Mouse (Mus musculus): ENCODE measurements at regions not wholly inside any gene's neighbourhood (a gene's known extent, or its start where the extent isn't known, plus 50 kb on each side); places are given as distances from the start of the nearest gene placed in this dataset.

DNA sequence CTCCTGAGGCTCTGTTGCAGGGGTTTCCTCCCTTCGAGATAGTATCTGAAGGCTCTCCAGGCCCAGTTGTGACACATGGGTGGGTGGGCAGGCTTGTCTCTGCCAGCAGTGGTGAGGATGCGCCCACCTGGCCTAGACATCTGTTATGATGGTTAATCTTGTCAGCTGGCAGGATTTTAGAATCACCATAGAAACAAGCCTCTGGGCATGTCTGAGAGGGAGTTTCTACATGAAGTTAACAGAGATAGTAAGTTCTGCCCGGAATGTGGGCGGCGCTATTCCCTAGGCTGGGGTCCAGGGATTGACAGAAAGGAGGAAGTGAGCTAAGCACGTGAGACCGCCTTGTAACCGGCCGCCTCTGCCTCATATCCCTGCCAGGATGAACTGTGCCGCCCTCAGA, 177.2 kb upstream of the Igsf21 start:
- 92% methylated on average over 10 of the region's 10 CpGs for WGBS
- H3K4me3 ChIP-seq = no peak overlapping the region
- H3K27me3 ChIP-seq = no peaks in the 10 kb centered on the region

DNA sequence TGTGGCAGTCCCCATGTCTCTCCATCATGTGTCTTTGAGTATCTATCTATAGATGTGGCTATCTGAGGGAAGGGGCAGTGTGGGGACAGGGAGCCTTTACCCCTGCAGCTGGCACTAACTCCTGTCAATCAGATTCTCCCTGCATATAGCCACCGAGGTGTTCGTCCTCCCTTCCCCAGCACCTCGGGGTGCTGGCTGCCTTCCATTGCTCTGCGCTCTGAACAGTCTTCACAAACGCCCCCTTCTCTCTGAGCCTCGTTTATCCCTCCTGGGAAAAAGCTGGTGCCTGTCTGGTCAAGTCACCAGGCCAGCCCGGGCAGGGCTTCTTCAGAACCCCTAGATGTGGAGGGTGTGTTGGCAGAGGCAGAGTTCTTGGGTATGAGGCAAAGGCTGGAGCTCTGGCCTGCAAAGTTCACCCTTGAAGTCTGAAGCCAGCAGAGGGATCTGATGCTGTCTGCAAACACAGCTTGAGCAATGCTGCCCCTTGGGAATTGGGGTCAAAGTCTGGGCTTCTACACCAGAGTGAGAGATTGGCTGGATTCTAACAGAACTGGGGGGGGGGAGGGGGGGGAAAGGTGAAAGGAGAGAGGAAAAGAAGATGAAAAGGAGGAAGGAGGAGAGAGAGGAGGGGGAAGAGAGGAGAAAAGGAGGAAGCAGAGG, 175.5 kb upstream of the Igsf21 start:
- Histone ChIP-seq H3K27me3 (no peaks in the 10 kb centered on the region), H3K27ac (no peak overlapping the region), H3K4me2 (no peak overlapping the region), H3K36me3 (no peaks in the 10 kb centered on the region), H3K4me1 (no peaks in the 10 kb centered on the region), H3K9me3 (no peaks in the 10 kb centered on the region), H3K4me3 (no peak overlapping the region), H3K9ac (no peak overlapping the region)
- WGBS = 73% methylated on average over 7 of the region's 7 CpGs
- no peak for ATAC-seq (ENCODE audit: insufficient number of reproducible peaks, insufficient read depth, low FRiP score, low TSS enrichment, low read depth)

More for the DNA sequence above, 177.2 kb upstream of the Igsf21 start:
- no peak overlapping the region for H3K4me2 ChIP-seq
- no peak overlapping the region for H3K27ac ChIP-seq
- no peaks in the 10 kb centered on the region for H3K36me3 ChIP-seq
- H3K9me3 ChIP-seq = no peaks in the 10 kb centered on the region
- no peaks in the 10 kb centered on the region for H3K4me1 ChIP-seq
- no peak for ATAC-seq (ENCODE audit: insufficient number of reproducible peaks, insufficient read depth, low FRiP score, low TSS enrichment, low read depth)
- H3K9ac ChIP-seq = no peak overlapping the region

DNA sequence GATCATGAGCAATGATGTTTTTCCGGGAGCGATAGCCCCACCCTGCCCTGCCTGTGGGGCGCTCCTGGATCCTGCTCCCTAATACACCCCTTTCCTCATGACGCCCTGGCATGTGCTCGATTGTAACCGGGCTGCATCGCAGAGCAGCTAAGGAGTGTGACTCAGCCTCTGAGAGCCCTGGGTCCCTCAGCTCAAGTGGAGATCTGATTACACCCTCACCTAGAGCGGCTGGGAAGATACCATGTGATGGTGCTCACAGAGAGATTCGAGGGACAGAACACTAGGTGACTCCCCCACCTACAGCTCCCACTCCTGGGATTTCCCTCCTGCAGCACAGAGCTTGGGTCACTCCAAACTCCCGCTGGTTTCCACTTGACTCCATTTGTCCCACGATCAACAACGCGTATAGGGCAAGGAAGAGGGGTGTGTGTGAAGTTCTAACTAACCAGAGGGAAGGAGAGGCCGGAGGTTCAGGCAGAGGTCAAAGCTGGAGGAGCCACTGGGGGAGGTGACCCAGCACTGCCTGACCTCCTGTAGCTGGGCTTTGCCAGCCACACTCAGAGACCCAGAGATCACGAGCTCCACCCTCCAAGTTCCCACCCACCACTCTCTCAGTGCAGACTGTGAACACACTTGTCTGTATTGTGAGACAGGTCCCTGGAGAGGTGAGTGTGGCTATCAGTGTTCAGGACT, 173.3 kb upstream of the Igsf21 start:
- H3K36me3 ChIP-seq = no peaks in the 10 kb centered on the region
- H3K9ac ChIP-seq = no peak overlapping the region
- H3K4me3 ChIP-seq = no peak overlapping the region
- ATAC-seq (ENCODE audit: insufficient number of reproducible peaks, insufficient read depth, low FRiP score, low TSS enrichment, low read depth) = 0 out of 2 replicates have a peak, but pooled peaks have one; percentile 12
- H3K9me3 ChIP-seq = no peaks in the 10 kb centered on the region
- H3K27ac ChIP-seq = no peak overlapping the region
- WGBS = 63% methylated on average over 15 of the region's 15 CpGs
- no peak overlapping the region for H3K4me2 ChIP-seq
- no peaks in the 10 kb centered on the region for H3K4me1 ChIP-seq
- H3K27me3 ChIP-seq = no peaks in the 10 kb centered on the region

DNA sequence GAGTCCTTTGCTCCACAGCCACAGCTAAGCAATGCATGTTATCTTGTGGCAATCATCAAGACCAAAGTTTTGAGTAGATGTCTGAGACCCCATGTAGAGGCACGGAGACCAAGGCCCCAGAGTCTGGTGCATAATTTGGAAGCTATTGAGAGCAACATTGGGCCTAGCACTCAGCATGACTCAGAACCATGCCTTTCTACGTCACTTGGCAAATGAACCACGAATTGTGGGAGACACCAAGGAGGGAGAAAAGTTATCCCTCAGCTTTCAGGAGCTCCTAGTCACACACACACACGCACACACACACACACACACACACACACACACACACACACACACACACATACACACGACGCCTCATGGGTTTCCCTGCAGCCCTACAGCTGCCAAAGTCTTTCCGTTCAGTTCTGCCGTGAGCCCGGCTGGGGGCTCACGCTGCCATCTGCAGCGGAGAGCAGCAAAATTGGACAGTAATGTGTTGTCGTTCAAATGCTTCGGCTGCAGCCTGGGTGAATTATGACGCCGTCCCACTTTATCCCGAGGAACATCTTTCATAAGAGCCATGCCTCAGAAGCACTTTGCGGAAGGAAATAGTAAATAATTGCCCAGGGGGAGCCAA, 165.8 kb upstream of the Igsf21 start:
- no peaks in the 10 kb centered on the region for H3K27me3 ChIP-seq
- WGBS = 78% methylated on average over 17 of the region's 17 CpGs
- no peak overlapping the region for H3K27ac ChIP-seq
- H3K4me1 ChIP-seq = no peaks in the 10 kb centered on the region
- H3K36me3 ChIP-seq = no peaks in the 10 kb centered on the region
- H3K9ac ChIP-seq = no peak overlapping the region
- no peak overlapping the region for H3K4me2 ChIP-seq
- no peaks in the 10 kb centered on the region for H3K9me3 ChIP-seq
- no peak overlapping the region for H3K4me3 ChIP-seq
- no peak for ATAC-seq (ENCODE audit: insufficient number of reproducible peaks, insufficient read depth, low FRiP score, low TSS enrichment, low read depth)

DNA sequence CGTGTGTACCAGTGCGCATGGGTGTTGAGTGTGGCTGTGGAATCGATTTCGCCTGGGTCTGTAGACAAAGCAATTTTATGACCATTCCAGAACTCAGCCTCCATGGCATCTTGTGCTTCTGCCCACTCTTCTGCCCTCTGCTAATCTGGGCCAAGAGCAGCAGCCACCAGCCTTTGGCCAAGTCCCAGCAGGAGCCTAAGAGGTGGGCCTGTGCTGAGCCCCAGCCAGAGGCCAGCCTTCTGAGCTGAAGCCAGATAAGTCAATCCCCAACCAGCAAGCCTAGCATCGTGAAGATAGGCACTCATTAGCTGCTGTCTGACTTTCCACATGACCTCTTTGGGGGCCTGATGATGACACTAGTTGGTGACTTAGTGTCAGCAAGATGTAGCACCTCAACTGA, 161.9 kb upstream of the Igsf21 start:
- 94% methylated on average over 5 of the region's 5 CpGs for WGBS
- no peaks in the 10 kb centered on the region for H3K36me3 ChIP-seq

DNA sequence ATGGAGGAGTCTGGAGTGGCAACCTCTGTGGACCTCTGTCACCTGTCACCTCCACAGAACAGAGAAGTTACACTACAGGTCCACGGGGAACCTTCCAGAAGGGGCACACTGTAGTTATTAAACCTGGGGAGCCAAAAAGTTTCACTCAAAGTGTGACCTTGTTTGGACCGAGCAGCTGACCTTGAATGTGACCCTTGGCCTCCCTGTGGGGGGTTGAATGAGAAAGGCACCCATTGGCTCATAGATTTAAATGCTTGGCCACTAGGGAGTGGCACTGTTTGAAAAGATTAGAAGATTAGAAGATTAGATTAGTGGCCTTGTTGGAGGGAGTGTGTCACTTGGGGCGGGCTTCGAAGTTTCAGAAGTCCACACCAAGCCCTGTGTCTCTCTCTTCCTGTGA, 160.3 kb upstream of the Igsf21 start:
- Histone ChIP-seq H3K4me2 (no peak overlapping the region), H3K27me3 (no peaks in the 10 kb centered on the region), H3K36me3 (no peaks in the 10 kb centered on the region), H3K9ac (no peak overlapping the region), H3K27ac (no peak overlapping the region), H3K9me3 (no peaks in the 10 kb centered on the region), H3K4me3 (no peak overlapping the region), H3K4me1 (peaks cover 5% of the 10 kb centered on the region; the same call in 1 of the 2 replicates)
- ATAC-seq (ENCODE audit: insufficient number of reproducible peaks, insufficient read depth, low FRiP score, low TSS enrichment, low read depth) = no peak
- 78% methylated on average over 4 of the region's 4 CpGs for WGBS

More for the DNA sequence above, 161.9 kb upstream of the Igsf21 start:
- H3K27me3 ChIP-seq = no peaks in the 10 kb centered on the region
- no peak overlapping the region for H3K27ac ChIP-seq
- H3K4me1 ChIP-seq = peaks cover 5% of the 10 kb centered on the region; the same call in 1 of the 2 replicates
- H3K4me2 ChIP-seq = no peak overlapping the region
- no peak for ATAC-seq (ENCODE audit: insufficient number of reproducible peaks, insufficient read depth, low FRiP score, low TSS enrichment, low read depth)
- no peak overlapping the region for H3K4me3 ChIP-seq
- no peak overlapping the region for H3K9ac ChIP-seq
- H3K9me3 ChIP-seq = no peaks in the 10 kb centered on the region

DNA sequence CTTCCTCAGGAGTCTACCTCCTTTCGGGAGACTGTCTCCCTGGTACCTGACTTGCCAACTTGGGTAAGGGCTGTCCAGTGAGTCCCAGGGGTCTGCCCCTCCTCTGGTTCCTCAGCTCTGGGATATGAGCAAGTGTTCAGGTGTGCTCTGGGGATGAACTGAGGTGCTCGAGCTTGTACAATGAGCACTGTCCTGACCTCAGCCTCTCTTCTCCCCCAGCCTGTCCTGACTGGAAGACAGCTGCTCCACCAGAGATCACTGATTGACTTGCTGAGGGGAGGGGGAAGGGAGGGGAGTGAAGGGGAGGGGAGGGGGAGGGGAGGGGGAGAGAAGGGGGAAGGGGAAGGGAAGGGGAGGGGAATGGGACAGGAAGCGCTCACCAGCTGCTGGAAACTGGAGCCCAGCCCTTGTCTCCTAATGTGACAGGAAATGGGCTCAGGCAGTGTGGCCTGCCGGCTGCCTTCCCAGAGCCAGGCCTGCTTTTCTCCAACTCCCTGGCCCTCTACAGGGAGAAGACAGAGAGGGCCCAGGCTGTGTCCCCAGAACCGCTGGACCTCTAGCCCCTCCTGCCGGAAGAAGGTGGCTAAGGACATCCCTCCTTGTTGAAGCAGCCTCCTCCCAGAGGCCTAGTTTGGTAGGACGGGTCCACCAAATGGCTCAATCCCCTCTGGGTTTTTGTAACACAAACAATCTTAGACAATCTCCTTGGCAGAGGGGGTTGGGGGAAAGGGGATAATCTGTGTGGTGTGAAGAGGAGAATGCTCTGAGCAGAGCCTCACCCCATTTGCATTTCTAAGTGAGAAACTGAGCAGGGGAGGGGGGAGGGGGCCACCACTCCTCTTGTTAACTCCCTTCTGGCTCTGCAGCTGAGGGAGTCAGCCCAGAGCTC, 159.7 kb upstream of the Igsf21 start:
- Histone ChIP-seq H3K4me2 (no peak overlapping the region), H3K9me3 (no peaks in the 10 kb centered on the region), H3K4me1 (peaks cover 5% of the 10 kb centered on the region; the same call in 1 of the 2 replicates), H3K27ac (no peak overlapping the region), H3K9ac (no peak overlapping the region), H3K36me3 (no peaks in the 10 kb centered on the region), H3K4me3 (no peak overlapping the region), H3K27me3 (no peaks in the 10 kb centered on the region)
- WGBS = 19% methylated on average over 7 of the region's 7 CpGs
- ATAC-seq (ENCODE audit: insufficient number of reproducible peaks, insufficient read depth, low FRiP score, low TSS enrichment, low read depth) = no peak

DNA sequence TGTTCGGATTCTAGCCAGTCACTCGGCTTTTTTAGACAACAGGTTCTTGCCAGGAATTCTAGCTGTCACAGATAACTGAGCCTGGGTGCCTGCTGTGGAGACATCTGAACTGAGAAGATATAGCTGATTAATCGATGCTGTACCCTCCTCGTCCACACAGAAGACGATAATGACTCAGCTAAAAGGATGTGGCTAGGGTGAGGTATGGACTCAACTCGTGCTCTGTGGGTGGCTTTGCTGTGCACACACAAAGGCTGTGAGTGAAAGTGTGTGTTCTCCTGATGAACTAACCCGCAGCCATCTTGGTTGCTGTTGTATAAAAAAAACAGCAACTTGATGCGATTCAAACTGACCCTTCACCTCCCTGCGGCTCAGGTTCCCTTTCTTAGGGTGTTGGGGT, 158.8 kb upstream of the Igsf21 start:
- Histone ChIP-seq H3K27me3 (no peaks in the 10 kb centered on the region), H3K9ac (no peak overlapping the region), H3K27ac (no peak overlapping the region), H3K4me3 (no peak overlapping the region), H3K4me2 (no peak overlapping the region), H3K9me3 (no peaks in the 10 kb centered on the region), H3K36me3 (no peaks in the 10 kb centered on the region), H3K4me1 (peaks cover 5% of the 10 kb centered on the region; the same call in 1 of the 2 replicates)
- ATAC-seq (ENCODE audit: insufficient number of reproducible peaks, insufficient read depth, low FRiP score, low TSS enrichment, low read depth) = no peak
- 76% methylated on average over 9 of the region's 9 CpGs for WGBS

DNA sequence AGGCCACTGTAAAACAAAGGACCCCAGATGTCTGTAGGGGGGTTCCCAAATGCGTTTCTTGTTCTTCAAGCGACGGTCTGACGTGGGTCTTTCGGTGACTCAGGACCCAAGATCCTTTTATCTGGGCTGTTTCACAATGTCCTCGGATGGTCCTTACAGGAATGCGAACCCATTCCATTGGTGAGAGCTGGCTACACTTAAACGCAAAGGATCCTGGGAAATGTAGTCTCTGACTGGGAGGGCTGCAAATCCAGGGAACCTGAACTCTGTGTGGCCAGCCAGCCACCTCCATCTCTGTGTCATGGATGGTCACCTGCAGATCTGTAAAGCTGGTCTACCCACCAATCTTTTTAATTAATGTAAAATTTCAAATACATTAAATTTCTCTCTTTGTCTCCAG, 156.5 kb upstream of the Igsf21 start:
- no peak overlapping the region for H3K27ac ChIP-seq

DNA sequence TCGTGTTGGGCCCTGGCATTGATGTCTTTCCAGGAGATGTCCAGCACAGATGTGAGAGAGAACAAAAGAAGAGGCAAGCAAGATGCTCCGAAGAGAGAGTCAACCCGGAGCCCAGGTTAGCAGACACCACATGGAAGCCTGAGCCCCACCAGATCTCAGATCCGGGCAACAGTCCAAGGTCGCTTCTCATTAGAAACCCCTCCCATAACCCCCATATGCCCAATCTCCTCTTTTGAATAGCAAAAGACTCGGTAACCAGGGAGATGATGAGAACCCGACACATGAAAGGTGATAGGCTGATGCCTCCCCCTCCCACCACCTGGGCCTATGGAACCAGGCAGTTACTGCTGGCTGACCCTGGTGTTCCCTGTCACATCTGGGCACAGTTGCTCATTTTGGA, 155.7 kb upstream of the Igsf21 start:
- Histone ChIP-seq H3K4me2 (no peak overlapping the region), H3K36me3 (no peaks in the 10 kb centered on the region), H3K4me3 (no peak overlapping the region), H3K9ac (no peak overlapping the region), H3K4me1 (peaks cover 5% of the 10 kb centered on the region; the same call in 1 of the 2 replicates), H3K9me3 (no peaks in the 10 kb centered on the region), H3K27me3 (no peaks in the 10 kb centered on the region), H3K27ac (no peak overlapping the region)
- ATAC-seq (ENCODE audit: insufficient number of reproducible peaks, insufficient read depth, low FRiP score, low TSS enrichment, low read depth) = no peak
- WGBS = 65% methylated on average over 7 of the region's 7 CpGs

More for the DNA sequence above, 156.5 kb upstream of the Igsf21 start:
- WGBS = 41% methylated on average over 8 of the region's 8 CpGs
- Histone ChIP-seq H3K4me3 (no peak overlapping the region), H3K27me3 (no peaks in the 10 kb centered on the region), H3K4me1 (peaks cover 5% of the 10 kb centered on the region; the same call in 1 of the 2 replicates), H3K4me2 (no peak overlapping the region), H3K36me3 (no peaks in the 10 kb centered on the region), H3K9me3 (no peaks in the 10 kb centered on the region), H3K9ac (no peak overlapping the region)
- no peak for ATAC-seq (ENCODE audit: insufficient number of reproducible peaks, insufficient read depth, low FRiP score, low TSS enrichment, low read depth)

DNA sequence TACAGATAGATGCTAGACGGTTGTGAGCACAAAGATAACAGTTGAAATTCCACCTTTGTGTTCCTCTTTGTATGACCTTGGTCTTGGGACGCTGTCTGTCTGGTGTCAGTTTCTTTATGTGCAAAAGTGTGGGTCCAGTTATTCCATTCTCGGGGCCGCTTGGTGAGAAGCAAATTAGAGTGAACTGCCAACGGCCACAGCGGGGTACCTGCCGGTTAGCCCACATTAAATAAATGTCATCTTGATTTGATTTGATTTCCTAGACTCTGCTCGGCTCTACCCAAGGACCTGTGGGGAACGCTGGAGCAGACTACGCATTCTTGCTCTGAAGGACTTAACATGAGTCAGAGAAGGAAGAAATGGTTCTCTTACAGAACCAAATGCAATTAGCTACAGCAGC, 155.0 kb upstream of the Igsf21 start:
- Histone ChIP-seq H3K27me3 (no peaks in the 10 kb centered on the region), H3K4me1 (peaks cover 4% of the 10 kb centered on the region; the same call in 1 of the 2 replicates), H3K27ac (no peak overlapping the region), H3K36me3 (no peaks in the 10 kb centered on the region), H3K9me3 (no peaks in the 10 kb centered on the region), H3K4me2 (no peak overlapping the region), H3K4me3 (no peak overlapping the region), H3K9ac (no peak overlapping the region)
- ATAC-seq (ENCODE audit: insufficient number of reproducible peaks, insufficient read depth, low FRiP score, low TSS enrichment, low read depth) = no peak
- WGBS = 84% methylated on average over 10 of the region's 10 CpGs

All from embryonic facial prominence, embryonic 13.5 days (tissue).